Mouse (Mus musculus) left cerebral cortex, adult 2 months (tissue): ENCODE measurements at regions not wholly inside any gene's neighbourhood (a gene's known extent, or its start where the extent isn't known, plus 50 kb on each side); places are given as distances from the start of the nearest gene placed in this dataset.
"Not testable (repeated sequence)": the region's sequence is repeated elsewhere in the genome, so short reads cannot be mapped to it uniquely, and the experiment has no call there.

ENCODE experiments used
- DNase-seq, 2 experiments: peaks; one replicate each; pipeline ENCODE4 v3.0.0; 2021 to 2022; ENCODE audit warnings: low spot score in 2 of 2, mixed read lengths in 1 of 2; ENCODE audit errors: extremely low spot score in 1 of 2
- H3K27ac ChIP-seq: fragments of 200-600 bp; 2 replicates; pipeline ENCODE4 v1.8.1; 2022
- H3K4me3 ChIP-seq: fragments of 200-600 bp; 2 replicates; pipeline ENCODE4 v1.8.1; 2022
- CTCF ChIP-seq: fragments of 200-600 bp; IDR thresholded peaks from 2 replicates; pipeline ENCODE4 v1.8.1; 2022; ENCODE audit warnings: antibody characterized with exemption, mild to moderate bottlenecking, moderate library complexity
- intact Hi-C: fragments of 180-260 bp; cut with DNase I; formaldehyde crosslinking; loops from one replicate; pipeline ENCODE4 v1.15.1; 2025

GRCm38 (mm10) chr17:4540435-4540834, 453.7 kb upstream of the Arid1b start:
- DNase-seq, result no peak
- no peak for TF ChIP-seq CTCF
- intact Hi-C loops, result no loop called here
- H3K4me3 ChIP-seq, result no peak overlapping the region
- H3K27ac ChIP-seq, result no peak overlapping the region

DNA sequence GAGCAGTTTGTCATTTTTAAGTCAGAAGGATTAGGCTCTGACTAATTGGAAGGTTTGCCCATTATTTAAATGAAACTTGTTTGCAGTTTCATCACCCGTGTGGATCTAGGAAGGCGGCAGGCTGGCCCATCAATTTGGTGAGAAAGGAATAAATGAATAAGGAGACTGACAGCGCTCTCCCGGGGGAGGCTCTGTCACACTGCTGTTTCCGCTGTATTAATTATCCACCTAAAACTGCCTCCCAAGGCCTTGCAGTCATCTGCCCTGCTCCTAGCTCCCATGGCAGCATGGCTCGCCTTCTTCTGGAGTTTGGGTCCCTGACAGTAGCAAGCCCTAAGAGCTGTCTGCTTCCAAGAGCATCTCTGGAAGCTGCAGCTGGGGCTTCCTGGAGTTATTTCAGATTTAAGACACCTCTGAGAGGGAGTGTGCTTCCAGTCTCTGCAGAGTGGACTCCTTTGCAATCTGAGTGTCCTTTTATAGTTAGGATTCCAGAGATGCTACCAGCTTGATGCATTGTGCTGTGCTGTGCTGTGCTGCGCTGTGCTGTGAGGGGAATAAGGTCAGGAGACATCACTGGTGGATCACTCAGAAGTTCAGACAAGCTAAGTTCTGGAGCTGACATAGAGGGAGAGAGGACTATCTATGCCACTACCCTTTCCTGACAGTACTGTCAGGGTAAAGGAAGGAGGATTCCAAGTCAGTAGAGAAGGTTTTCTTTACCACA, 452.9 kb upstream of the Arid1b start:
- intact Hi-C loops, result no loop called here
- Histone ChIP-seq H3K4me3 (no peak overlapping the region), H3K27ac (no peak overlapping the region)
- no peak for TF ChIP-seq CTCF
- no peak for DNase-seq

DNA sequence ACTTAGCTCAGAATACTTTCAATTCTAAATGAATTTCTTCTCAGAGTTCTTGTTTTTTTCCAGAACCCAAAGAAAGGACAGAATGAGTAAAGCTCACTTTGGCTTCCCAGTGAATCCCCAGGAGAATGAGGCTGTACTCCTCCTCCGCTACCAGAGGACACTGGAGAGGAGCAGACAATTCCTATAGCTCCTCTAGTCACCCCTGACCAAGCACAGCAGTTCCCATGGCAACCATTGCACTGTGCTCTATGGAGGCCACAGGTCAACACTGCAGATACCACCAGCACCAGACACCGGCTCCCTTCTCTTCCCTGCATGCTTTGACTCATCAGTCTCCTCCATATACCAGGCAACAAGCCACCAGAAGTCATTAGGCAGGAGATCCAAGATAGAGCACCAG, 447.6 kb upstream of the Arid1b start:
- TF ChIP-seq CTCF, result no peak
- no peak for DNase-seq
- H3K4me3 ChIP-seq, result no peak overlapping the region
- H3K27ac ChIP-seq, result no peak overlapping the region
- intact Hi-C loops, result no loop called here

DNA sequence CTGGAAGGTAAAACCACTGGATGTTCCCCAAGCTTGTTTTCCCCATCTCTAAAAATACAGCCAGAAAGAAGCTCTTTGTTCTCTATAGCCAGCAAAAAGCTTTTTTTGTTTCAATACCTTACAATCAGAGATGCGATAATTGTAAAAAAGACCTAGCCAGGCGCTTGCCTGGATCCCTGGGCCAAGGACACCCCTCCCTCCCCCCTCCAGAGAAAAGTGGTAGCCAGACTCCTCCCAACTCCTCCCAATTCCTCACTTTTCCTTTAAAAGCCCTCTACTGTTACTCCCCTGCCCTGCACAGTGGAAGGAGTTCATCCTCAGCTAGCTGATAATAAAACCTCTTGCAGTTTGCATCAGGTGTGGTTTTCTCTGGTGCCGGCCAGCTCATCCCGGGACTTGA, 441.1 kb upstream of the Arid1b start:
- H3K4me3 ChIP-seq, intact Hi-C loops, H3K27ac ChIP-seq, DNase-seq: not testable (repeated sequence)

- Histone ChIP-seq H3K4me3 (no peak overlapping the region), H3K27ac (no peak overlapping the region)
- intact Hi-C loops, result no loop called here
- DNase-seq, result no peak
- TF ChIP-seq CTCF, result no peak
These were observed 430.5 kb upstream of the Arid1b start for GRCm38 (mm10) chr17:4563641-4564040.

- no peak for TF ChIP-seq CTCF
- intact Hi-C loops, result no loop called here
- Histone ChIP-seq H3K27ac (no peak overlapping the region), H3K4me3 (no peak overlapping the region)
- no peak for DNase-seq
These were observed 417.2 kb upstream of the Arid1b start for GRCm38 (mm10) chr17:4576883-4577282.

DNA sequence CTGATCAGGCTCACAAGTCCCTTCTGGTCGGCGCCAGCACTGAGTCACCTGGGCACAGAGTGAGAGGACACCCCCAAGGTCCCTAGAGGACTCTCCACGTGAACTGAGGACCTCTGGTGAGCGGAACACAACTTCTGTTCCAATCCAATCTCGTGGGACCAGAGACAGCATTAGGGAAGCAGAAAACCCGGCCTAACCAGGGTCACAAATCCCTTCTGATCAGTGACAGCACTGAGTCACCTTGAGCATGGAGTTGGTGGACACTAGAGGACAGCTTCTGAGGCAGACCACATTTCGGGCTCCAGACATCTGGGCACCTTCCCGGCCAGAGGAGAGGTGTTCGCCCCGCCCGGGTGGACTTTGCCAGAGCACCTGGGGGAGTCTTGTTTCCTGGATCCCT, 412.3 kb upstream of the Arid1b start:
- H3K27ac ChIP-seq, result no peak overlapping the region
- intact Hi-C loops, result no loop called here
- no peak for DNase-seq
- TF ChIP-seq CTCF, result no peak
- H3K4me3 ChIP-seq, result no peak overlapping the region

DNA sequence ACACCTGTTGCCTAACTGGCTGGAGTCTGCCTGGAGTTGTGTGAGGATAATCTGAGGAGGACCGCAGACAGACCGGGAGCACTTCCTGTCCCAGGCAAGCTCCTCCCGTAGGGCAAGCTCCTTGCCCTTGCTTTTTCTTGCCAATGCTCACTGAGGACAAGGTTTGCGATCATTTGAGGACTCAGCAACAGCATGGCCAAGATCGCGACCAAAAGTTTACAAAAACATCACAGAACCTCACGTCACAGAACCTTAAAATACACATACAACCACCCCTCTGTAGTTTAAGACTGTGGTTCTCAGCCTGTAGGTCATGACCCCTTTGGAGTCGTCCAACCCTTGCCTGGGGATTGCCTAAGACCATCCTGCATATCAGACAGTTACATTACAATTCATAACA, 383.7 kb upstream of the Arid1b start:
- H3K27ac ChIP-seq, result no peak overlapping the region
- no peak for TF ChIP-seq CTCF
- DNase-seq, result no peak
- H3K4me3 ChIP-seq, result no peak overlapping the region
- intact Hi-C loops, result no loop called here

DNA sequence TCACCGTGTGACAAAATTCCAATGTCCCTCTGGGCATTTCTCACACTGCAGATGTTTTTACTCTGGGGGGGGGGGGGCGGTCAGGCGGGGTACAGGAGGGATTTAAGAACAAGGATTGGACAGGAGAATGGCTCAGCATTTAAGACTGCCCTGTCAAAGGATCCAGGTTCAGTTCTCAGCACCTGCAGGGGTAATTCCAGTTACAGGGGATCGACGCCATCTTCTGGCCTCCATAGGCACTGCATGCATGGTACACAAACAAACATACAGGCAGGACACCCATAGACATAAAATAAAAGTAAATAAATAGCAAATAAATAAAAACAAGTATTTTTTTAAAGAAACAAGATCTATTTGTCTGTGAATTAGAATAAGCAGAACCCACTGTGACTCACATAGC, 383.1 kb upstream of the Arid1b start:
- no peak overlapping the region for H3K4me3 ChIP-seq
- TF ChIP-seq CTCF, result peak; percentile 27
- DNase-seq, result no peak
- H3K27ac ChIP-seq, result no peak overlapping the region
- intact Hi-C loops, result no loop called here

DNA sequence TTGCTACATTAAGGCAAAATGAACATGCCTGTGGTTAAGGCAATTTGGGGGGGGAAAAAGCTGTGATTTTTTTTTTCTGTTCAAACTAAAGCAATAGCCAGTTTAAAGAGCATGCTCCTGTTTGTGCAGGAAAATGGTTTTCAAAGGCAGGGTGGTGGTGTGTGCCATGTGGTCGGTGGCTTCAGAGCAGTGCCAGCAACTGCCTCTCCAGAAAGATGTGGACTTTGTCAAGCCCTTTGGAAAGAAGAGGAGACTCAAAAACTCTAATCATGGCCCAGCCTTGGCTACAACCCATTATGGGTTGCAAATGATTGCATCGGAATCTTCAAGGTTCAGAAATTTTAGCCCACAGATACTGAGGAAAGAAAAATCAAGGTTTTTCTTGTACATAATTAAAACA, 382.4 kb upstream of the Arid1b start:
- TF ChIP-seq CTCF, result no peak
- intact Hi-C loops, result no loop called here
- H3K4me3 ChIP-seq, result no peak overlapping the region
- DNase-seq, result no peak
- no peak overlapping the region for H3K27ac ChIP-seq

DNA sequence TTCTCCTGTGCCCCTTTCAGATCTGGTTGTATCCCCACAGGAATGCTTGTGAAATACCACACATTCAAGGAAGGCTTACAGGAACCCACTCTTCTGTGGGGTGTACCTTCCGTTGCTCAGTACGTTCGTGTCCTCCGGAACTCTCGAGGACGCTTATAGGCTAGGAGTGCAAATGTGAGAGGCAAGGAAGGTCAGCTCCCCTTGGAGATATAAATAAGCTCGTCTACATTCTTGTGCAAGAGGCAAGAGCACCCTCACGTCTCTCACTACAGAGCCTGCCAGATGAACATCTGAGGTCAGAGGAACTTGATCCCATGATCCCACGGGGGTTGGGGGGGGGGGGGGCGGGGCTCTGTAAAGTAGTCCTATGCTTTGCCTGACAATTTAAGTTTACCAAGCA, 382.0 kb upstream of the Arid1b start:
- no peak for TF ChIP-seq CTCF

DNA sequence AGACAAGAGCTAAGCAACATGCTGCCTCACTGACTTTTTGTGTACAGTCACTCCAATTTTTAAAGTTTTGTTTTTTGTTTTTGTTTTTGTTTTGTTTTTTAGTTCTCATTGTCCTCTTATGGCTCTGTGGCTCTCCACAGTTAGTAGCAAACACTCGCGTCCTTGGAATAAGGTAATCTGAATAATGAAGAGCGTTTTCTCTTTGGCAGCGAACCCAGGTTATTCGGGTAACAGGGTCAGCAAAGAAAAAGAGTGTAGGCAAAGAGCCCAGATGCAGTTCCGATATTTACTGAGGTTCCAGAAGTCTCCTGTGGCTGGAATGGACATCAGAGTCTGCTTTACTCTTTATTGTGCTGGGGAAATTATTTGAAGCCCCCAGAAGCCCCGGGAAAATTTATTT, 381.4 kb upstream of the Arid1b start:
- intact Hi-C loops, result no loop called here
- no peak overlapping the region for H3K27ac ChIP-seq
- no peak overlapping the region for H3K4me3 ChIP-seq
- DNase-seq, result no peak
- no peak for TF ChIP-seq CTCF

More for the DNA sequence above, 382.0 kb upstream of the Arid1b start:
- no peak for DNase-seq
- no peak overlapping the region for H3K4me3 ChIP-seq
- no peak overlapping the region for H3K27ac ChIP-seq
- intact Hi-C loops, result no loop called here

- no peak overlapping the region for H3K27ac ChIP-seq
- intact Hi-C loops, result no loop called here
- H3K4me3 ChIP-seq, result no peak overlapping the region
- no peak for TF ChIP-seq CTCF
- DNase-seq, result no peak
These were observed 373.8 kb upstream of the Arid1b start for GRCm38 (mm10) chr17:4620361-4620760.

- intact Hi-C loops, H3K4me3 ChIP-seq, H3K27ac ChIP-seq, DNase-seq: not testable (repeated sequence)
These were observed 368.0 kb upstream of the Arid1b start for GRCm38 (mm10) chr17:4626126-4626525.
